Mouse (Mus musculus) liver, embryonic 14.5 days (tissue): ENCODE results near the gene Ubtd2. TPM values are rescaled to one million over a fixed set of nuclear protein-coding genes. Genes with fewer than 3 reads are reported as not detected.

Experiments used
- ATAC-seq: fragments of 200-750 bp; cut with Nextera tagmentation; 2 replicates; pipeline ENCODE4 v1.8.0; 2017; ENCODE audit warnings: moderate number of reproducible peaks, mild to moderate bottlenecking, moderate library complexity; ENCODE audit not compliant: insufficient read depth
- DNase-seq, 3 experiments: peaks; one replicate each; pipeline ENCODE4 v3.0.0-alpha.2; 2012 to 2013; ENCODE audit warnings: low read depth in 3 of 3, low spot score in 3 of 3
- H3K27ac ChIP-seq: fragments of 300-500 bp; sonication (generic); 2 replicates; pipeline ENCODE4 v1.5.1; 2014; ENCODE audit warnings: moderate library complexity, mild to moderate bottlenecking, control low read depth, inconsistent platforms
- H3K27me3 ChIP-seq: fragments of 300-500 bp; sonication (generic); 2 replicates; pipeline ENCODE4 v1.6.1; 2014; ENCODE audit warnings: mild to moderate bottlenecking, low read length, moderate library complexity; ENCODE audit not compliant: control insufficient read depth, insufficient read depth
- H3K36me3 ChIP-seq: fragments of 300-500 bp; sonication (generic); replicated peaks from 2 replicates; pipeline ENCODE4 v1.6.1; 2014; ENCODE audit warnings: low read depth; ENCODE audit not compliant: control insufficient read depth, insufficient read depth
- H3K4me1 ChIP-seq, 2 experiments: fragments of 200-500 bp in 1 of 2; fragments of 300-500 bp in 1 of 2; sonication (generic) in 1 of 2; replicated peaks; 2 replicates each; pipeline ENCODE4 v1.6.1; 2012 to 2014; ENCODE audit warnings: antibody characterized with exemption in 1 of 2, inconsistent platforms in 1 of 2, low read length in 1 of 2; ENCODE audit not compliant: control insufficient read depth in 2 of 2, insufficient read depth in 2 of 2
- H3K4me2 ChIP-seq: fragments of 300-500 bp; sonication (generic); 2 replicates; pipeline ENCODE4 v1.6.1; 2014; ENCODE audit warnings: low read depth, mild to moderate bottlenecking, control low read depth, moderate library complexity
- H3K4me3 ChIP-seq, 2 experiments: fragments of 200-500 bp in 1 of 2; fragments of 300-500 bp in 1 of 2; sonication (generic) in 1 of 2; 2 replicates each; pipeline ENCODE4 v1.5.1; 2012 to 2014; ENCODE audit warnings: low read depth in 2 of 2, low read length in 2 of 2, mild to moderate bottlenecking in 2 of 2, control low read depth in 1 of 2, inconsistent platforms in 1 of 2, moderate library complexity in 1 of 2; ENCODE audit not compliant: insufficient read depth in 1 of 2
- H3K9ac ChIP-seq: fragments of 300-500 bp; sonication (generic); replicated peaks from 2 replicates; pipeline ENCODE4 v1.6.1; 2014; ENCODE audit warnings: mild to moderate bottlenecking, control low read depth, moderate library complexity
- H3K9me3 ChIP-seq: fragments of 300-500 bp; sonication (generic); 2 replicates; pipeline ENCODE4 v1.6.1; 2016; ENCODE audit warnings: low read length, mixed read lengths; ENCODE audit not compliant: control insufficient read depth
- CTCF ChIP-seq: IDR thresholded peaks from 2 replicates; pipeline ENCODE4 v1.5.1; 2016; ENCODE audit warnings: antibody characterized with exemption, low read depth, control low read depth
- EP300 ChIP-seq: IDR thresholded peaks from 2 replicates; pipeline ENCODE4 v1.6.1; 2016; ENCODE audit warnings: antibody characterized with exemption, low read depth
- WGBS: fragments of 180-500 bp; shearing (Covaris S2); extraction: QIAGEN DNeasy Blood & Tissue Kit; methylation state at CpG from one replicate; pipeline ENCODE4 v1.1.7; 2014; ENCODE audit not compliant: insufficient replicate concordance; 5-methylcytosine and 5-hydroxymethylcytosine counted together
- polyA plus RNA-seq, 2 experiments: library from polyadenylated mRNA; depleted of rRNA in 1 of 2; stranded (reverse) in 1 of 2; unstranded in 1 of 2; fragments of >200 nt; fragmentation: Nextera tagmentation in 1 of 2; extraction: Ambion mirVana in 1 of 2; gene quantifications; 2 replicates each; pipeline versions ENCODE4 v1.2.1 to v1.2.3; 2012 to 2014

The Ubtd2 gene
- polyA plus RNA-seq, 2 experiments, result 2.8 to 3.2 TPM

GRCm38 (mm10) chr11:32546483-32546882, 91.3 kb downstream of the Ubtd2 start:
- no peak for ATAC-seq
- peaks cover 28 to 33% of the 10 kb centered on the region in 2 experiments for H3K4me1 ChIP-seq
- no peak overlapping the region for H3K4me2 ChIP-seq
- no peak for TF ChIP-seq CTCF
- no peak for TF ChIP-seq EP300
- H3K36me3 ChIP-seq, result peaks cover 5% of the 10 kb centered on the region; the same call in 1 of the 2 replicates
- DNase-seq, result no peak
- H3K9me3 ChIP-seq, result no peaks in the 10 kb centered on the region
- WGBS, result 81% methylated on average over 5 of the region's 5 CpGs
- H3K4me3 ChIP-seq, result no peak overlapping the region
- no peak overlapping the region for H3K27ac ChIP-seq
- H3K9ac ChIP-seq, result no peak overlapping the region
- H3K27me3 ChIP-seq, result no peaks in the 10 kb centered on the region

GRCm38 (mm10) chr11:32547391-32547947, 92.3 kb downstream of the Ubtd2 start:
- H3K4me1 ChIP-seq, result peaks cover 18 to 24% of the 10 kb centered on the region in 2 experiments
- DNase-seq (no peak), ATAC-seq (no peak)
- no peak overlapping the region; the same call in 1 of the 2 replicates for H3K9ac ChIP-seq
- no peak overlapping the region for H3K4me2 ChIP-seq
- TF ChIP-seq CTCF, result no peak
- TF ChIP-seq EP300, result no peak
- peaks cover 5% of the 10 kb centered on the region; the same call in 1 of the 2 replicates for H3K36me3 ChIP-seq
- H3K4me3 ChIP-seq, result no peak overlapping the region
- H3K27me3 ChIP-seq, result no peaks in the 10 kb centered on the region
- WGBS, result 67% methylated on average over 10 of the region's 10 CpGs
- H3K9me3 ChIP-seq, result no peaks in the 10 kb centered on the region
- H3K27ac ChIP-seq, result no peak overlapping the region

- Histone ChIP-seq H3K9ac (no peak overlapping the region), H3K36me3 (peaks cover 5% of the 10 kb centered on the region; the same call in 1 of the 2 replicates), H3K4me2 (no peak overlapping the region), H3K27ac (no peak overlapping the region), H3K4me3 (no peak overlapping the region), H3K9me3 (no peaks in the 10 kb centered on the region), H3K4me1 (peaks cover 19 to 26% of the 10 kb centered on the region in 2 experiments), H3K27me3 (no peaks in the 10 kb centered on the region)
- ATAC-seq (no peak), DNase-seq (no peak)
- 71% methylated on average over 4 of the region's 4 CpGs for WGBS
- TF ChIP-seq EP300 (no peak), CTCF (no peak)
Observed at GRCm38 (mm10) chr11:32548240-32548639, 93.1 kb downstream of the Ubtd2 start.

GRCm38 (mm10) chr11:32549236-32549635, 94.1 kb downstream of the Ubtd2 start:
- TF ChIP-seq EP300, result no peak
- TF ChIP-seq CTCF, result no peak
- ATAC-seq (no peak), DNase-seq (no peak)
- no peak overlapping the region for H3K9ac ChIP-seq
- WGBS, result 89% methylated on average over 6 of the region's 6 CpGs
- H3K4me3 ChIP-seq, result no peak overlapping the region
- H3K4me1 ChIP-seq, result peaks cover 19 to 26% of the 10 kb centered on the region in 2 experiments
- H3K27me3 ChIP-seq, result no peaks in the 10 kb centered on the region
- H3K9me3 ChIP-seq, result no peaks in the 10 kb centered on the region
- H3K4me2 ChIP-seq, result no peak overlapping the region
- H3K27ac ChIP-seq, result no peak overlapping the region
- H3K36me3 ChIP-seq, result no peaks in the 10 kb centered on the region

GRCm38 (mm10) chr11:32550102-32550501, 94.9 kb downstream of the Ubtd2 start:
- TF ChIP-seq CTCF, result no peak
- no peak for TF ChIP-seq EP300
- Histone ChIP-seq H3K9me3 (no peaks in the 10 kb centered on the region), H3K27ac (no peak overlapping the region), H3K4me3 (no peak overlapping the region), H3K4me1 (peaks cover 23 to 29% of the 10 kb centered on the region in 2 experiments), H3K4me2 (no peak overlapping the region), H3K36me3 (no peaks in the 10 kb centered on the region), H3K9ac (no peak overlapping the region), H3K27me3 (no peaks in the 10 kb centered on the region)
- DNase-seq, result no peak
- no peak for ATAC-seq
- 60% methylated on average over 4 of the region's 4 CpGs for WGBS
